Mouse (Mus musculus): ENCODE data around the gene Rap1gap. TPM values are rescaled to one million over a fixed set of nuclear protein-coding genes. Genes with fewer than 3 reads are reported as not detected.

Rap1gap gene
- polyA plus RNA-seq (2014; fragmentation: Nextera tagmentation; extraction: Ambion mirVana) = 3.3 and 5.1 TPM in 2 replicates

GRCm38 (mm10) chr4:137664433-137664979, at the start of gene Rap1gap:
Gene Rap1gap, plus strand, starts transcription at chr4:137664726.
- H3K9ac ChIP-seq (ENCODE audit: low read depth, low read length) = peak within 1 kb of the TSS; percentile 28
- H3K27me3 ChIP-seq (ENCODE audit: control insufficient read depth, insufficient read depth, low read length) = peaks cover 41% of the 10 kb centered on the region
- no peak for ATAC-seq (replicated peaks; ENCODE audit: insufficient number of reproducible peaks, low FRiP score, low TSS enrichment)
- no peaks in the 10 kb centered on the region for H3K36me3 ChIP-seq (ENCODE audit: control insufficient read depth, insufficient read depth, low read length)
- peak within 1 kb of the TSS; percentile 55 for H3K4me3 ChIP-seq (ENCODE audit: low read depth, low read length)
- H3K4me2 ChIP-seq = peak within 1 kb of the TSS; percentile 89
- WGBS (ENCODE audit: insufficient replicate concordance) = under 1% methylated on average over 34 of the region's 44 CpGs
- peaks cover 6% of the 10 kb centered on the region; the same call in 1 of the 2 replicates for H3K4me1 ChIP-seq (ENCODE audit: control insufficient read depth, insufficient read depth, low read length)
- no peaks in the 10 kb centered on the region for H3K9me3 ChIP-seq (replicated peaks; ENCODE audit: control insufficient read depth, low read length)
- no peak within 1 kb of the TSS for H3K27ac ChIP-seq (ENCODE audit: low read depth, low read length)

DNA sequence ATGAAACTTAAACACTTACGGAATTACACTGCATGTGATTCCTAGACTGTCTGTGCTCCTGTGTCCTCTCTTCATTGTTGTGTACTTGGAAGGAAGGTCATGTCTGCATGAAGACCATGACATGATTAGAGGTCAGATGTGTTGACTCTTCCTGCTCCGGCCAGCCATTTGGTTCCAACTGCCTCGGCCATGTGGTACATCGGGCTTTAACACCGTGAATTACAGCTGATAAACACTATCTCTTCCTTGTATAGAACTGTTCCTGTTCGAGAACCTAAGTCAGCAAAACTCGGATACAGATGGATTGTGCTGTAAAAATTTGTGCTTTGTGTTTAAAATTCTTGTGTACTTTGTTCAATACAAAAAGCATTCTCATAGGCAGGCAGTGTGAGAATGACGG, 41.7 kb upstream of the Rap1gap start:
- 87% methylated on average over 8 of the region's 8 CpGs for WGBS (ENCODE audit: insufficient replicate concordance)
- Histone ChIP-seq H3K4me1 (ENCODE audit: control insufficient read depth, insufficient read depth, low read length) (no peaks in the 10 kb centered on the region), H3K9ac (ENCODE audit: low read depth, low read length) (no peak overlapping the region), H3K27ac (ENCODE audit: low read depth, low read length) (no peak overlapping the region), H3K36me3 (ENCODE audit: control insufficient read depth, insufficient read depth, low read length) (peaks cover 30% of the 10 kb centered on the region), H3K4me3 (ENCODE audit: low read depth, low read length) (no peak overlapping the region), H3K27me3 (ENCODE audit: control insufficient read depth, insufficient read depth, low read length) (no peaks in the 10 kb centered on the region), H3K9me3 (replicated peaks; ENCODE audit: control insufficient read depth, low read length) (no peaks in the 10 kb centered on the region), H3K4me2 (no peak overlapping the region)
- no peak for ATAC-seq (replicated peaks; ENCODE audit: insufficient number of reproducible peaks, low FRiP score, low TSS enrichment)

GRCm38 (mm10) chr4:137627476-137628235, 36.9 kb upstream of the Rap1gap start:
- H3K9ac ChIP-seq (ENCODE audit: low read depth, low read length) = no peak overlapping the region
- 80% methylated on average over 8 of the region's 8 CpGs for WGBS (ENCODE audit: insufficient replicate concordance)
- H3K9me3 ChIP-seq (replicated peaks; ENCODE audit: control insufficient read depth, low read length) = no peaks in the 10 kb centered on the region
- no peak overlapping the region for H3K4me2 ChIP-seq
- ATAC-seq (replicated peaks; ENCODE audit: insufficient number of reproducible peaks, low FRiP score, low TSS enrichment) = no peak
- no peaks in the 10 kb centered on the region for H3K27me3 ChIP-seq (ENCODE audit: control insufficient read depth, insufficient read depth, low read length)
- H3K36me3 ChIP-seq (ENCODE audit: control insufficient read depth, insufficient read depth, low read length) = peaks cover 22% of the 10 kb centered on the region
- 0 out of 2 replicates have a peak, but pooled peaks cover 2% of the 10 kb centered on the region for H3K4me1 ChIP-seq (ENCODE audit: control insufficient read depth, insufficient read depth, low read length)
- H3K4me3 ChIP-seq (ENCODE audit: low read depth, low read length) = no peak overlapping the region
- H3K27ac ChIP-seq (ENCODE audit: low read depth, low read length) = no peak overlapping the region

GRCm38 (mm10) chr4:137628400-137628799, 36.1 kb upstream of the Rap1gap start:
- Histone ChIP-seq H3K9me3 (replicated peaks; ENCODE audit: control insufficient read depth, low read length) (no peaks in the 10 kb centered on the region), H3K27me3 (ENCODE audit: control insufficient read depth, insufficient read depth, low read length) (no peaks in the 10 kb centered on the region), H3K4me3 (ENCODE audit: low read depth, low read length) (no peak overlapping the region), H3K36me3 (ENCODE audit: control insufficient read depth, insufficient read depth, low read length) (peaks cover 23% of the 10 kb centered on the region), H3K9ac (ENCODE audit: low read depth, low read length) (no peak overlapping the region), H3K4me2 (no peak overlapping the region), H3K27ac (ENCODE audit: low read depth, low read length) (no peak overlapping the region), H3K4me1 (ENCODE audit: control insufficient read depth, insufficient read depth, low read length) (0 out of 2 replicates have a peak, but pooled peaks cover 2% of the 10 kb centered on the region)
- 93% methylated on average over 6 of the region's 6 CpGs for WGBS (ENCODE audit: insufficient replicate concordance)
- ATAC-seq (replicated peaks; ENCODE audit: insufficient number of reproducible peaks, low FRiP score, low TSS enrichment) = no peak

DNA sequence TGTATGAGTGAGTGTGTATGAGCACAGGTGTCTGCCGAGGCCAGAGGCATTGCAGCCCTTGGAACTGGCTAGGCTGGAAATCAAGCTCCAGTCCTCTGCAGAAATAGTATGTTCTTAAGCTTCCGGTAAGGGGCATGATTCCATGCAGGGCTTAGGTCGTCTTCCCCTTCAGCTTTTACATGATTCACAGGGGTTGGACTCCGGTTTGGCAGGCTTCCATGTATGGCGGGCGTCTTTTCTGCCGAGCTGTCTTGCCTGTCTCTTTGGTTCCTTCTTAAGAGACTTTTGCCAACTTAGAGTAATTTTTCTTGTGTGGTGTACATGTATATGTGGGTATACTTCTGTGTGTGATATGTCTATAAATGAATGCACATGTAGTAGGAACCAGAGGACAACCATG, 35.2 kb upstream of the Rap1gap start:
- 88% methylated on average over 7 of the region's 7 CpGs for WGBS (ENCODE audit: insufficient replicate concordance)
- H3K36me3 ChIP-seq (ENCODE audit: control insufficient read depth, insufficient read depth, low read length) = peaks cover 26% of the 10 kb centered on the region
- H3K27me3 ChIP-seq (ENCODE audit: control insufficient read depth, insufficient read depth, low read length) = no peaks in the 10 kb centered on the region
- H3K9ac ChIP-seq (ENCODE audit: low read depth, low read length) = no peak overlapping the region
- H3K27ac ChIP-seq (ENCODE audit: low read depth, low read length) = no peak overlapping the region
- ATAC-seq (replicated peaks; ENCODE audit: insufficient number of reproducible peaks, low FRiP score, low TSS enrichment) = no peak
- no peak overlapping the region for H3K4me2 ChIP-seq
- H3K4me3 ChIP-seq (ENCODE audit: low read depth, low read length) = no peak overlapping the region
- H3K9me3 ChIP-seq (replicated peaks; ENCODE audit: control insufficient read depth, low read length) = no peaks in the 10 kb centered on the region
- H3K4me1 ChIP-seq (ENCODE audit: control insufficient read depth, insufficient read depth, low read length) = 0 out of 2 replicates have a peak, but pooled peaks cover 2% of the 10 kb centered on the region

DNA sequence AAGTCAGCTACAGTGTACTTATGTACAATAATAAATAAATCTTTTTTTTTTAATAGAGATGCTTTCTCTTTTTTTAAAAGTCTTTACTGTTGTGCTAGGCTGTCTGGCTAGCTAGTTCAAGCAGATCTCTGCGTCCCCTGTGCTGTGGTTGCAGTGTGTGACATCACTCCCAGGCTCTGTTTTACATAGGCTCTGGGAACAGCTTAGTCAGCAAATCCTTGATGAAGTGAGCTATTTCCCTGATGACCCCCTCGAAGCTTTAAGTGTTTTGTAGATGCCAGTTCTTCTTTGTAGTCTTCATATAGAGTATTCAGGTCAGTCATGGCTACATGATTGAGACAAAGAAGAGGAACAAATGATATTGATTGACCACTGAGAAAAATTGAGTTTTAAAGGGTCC, 34.4 kb upstream of the Rap1gap start:
- Histone ChIP-seq H3K4me3 (ENCODE audit: low read depth, low read length) (no peak overlapping the region), H3K27ac (ENCODE audit: low read depth, low read length) (no peak overlapping the region), H3K36me3 (ENCODE audit: control insufficient read depth, insufficient read depth, low read length) (peaks cover 27% of the 10 kb centered on the region), H3K9ac (ENCODE audit: low read depth, low read length) (no peak overlapping the region), H3K27me3 (ENCODE audit: control insufficient read depth, insufficient read depth, low read length) (no peaks in the 10 kb centered on the region), H3K4me2 (no peak overlapping the region), H3K9me3 (replicated peaks; ENCODE audit: control insufficient read depth, low read length) (no peaks in the 10 kb centered on the region), H3K4me1 (ENCODE audit: control insufficient read depth, insufficient read depth, low read length) (0 out of 2 replicates have a peak, but pooled peaks cover 2% of the 10 kb centered on the region)
- ATAC-seq (replicated peaks; ENCODE audit: insufficient number of reproducible peaks, low FRiP score, low TSS enrichment) = no peak
- WGBS (ENCODE audit: insufficient replicate concordance) = 84% methylated on average over 2 of the region's 2 CpGs

- ATAC-seq (replicated peaks; ENCODE audit: insufficient number of reproducible peaks, low FRiP score, low TSS enrichment) = no peak
- no peak overlapping the region for H3K4me3 ChIP-seq (ENCODE audit: low read depth, low read length)
- 0 out of 2 replicates have a peak, but pooled peaks cover 2% of the 10 kb centered on the region for H3K4me1 ChIP-seq (ENCODE audit: control insufficient read depth, insufficient read depth, low read length)
- no peaks in the 10 kb centered on the region for H3K9me3 ChIP-seq (replicated peaks; ENCODE audit: control insufficient read depth, low read length)
- H3K9ac ChIP-seq (ENCODE audit: low read depth, low read length) = no peak overlapping the region
- H3K36me3 ChIP-seq (ENCODE audit: control insufficient read depth, insufficient read depth, low read length) = peaks cover 35% of the 10 kb centered on the region
- no peak overlapping the region for H3K27ac ChIP-seq (ENCODE audit: low read depth, low read length)
- WGBS (ENCODE audit: insufficient replicate concordance) = 62% methylated on average over 3 of the region's 3 CpGs
- H3K27me3 ChIP-seq (ENCODE audit: control insufficient read depth, insufficient read depth, low read length) = no peaks in the 10 kb centered on the region
- H3K4me2 ChIP-seq = no peak overlapping the region
These were observed 32.9 kb upstream of the Rap1gap start for GRCm38 (mm10) chr4:137631596-137631995.

DNA sequence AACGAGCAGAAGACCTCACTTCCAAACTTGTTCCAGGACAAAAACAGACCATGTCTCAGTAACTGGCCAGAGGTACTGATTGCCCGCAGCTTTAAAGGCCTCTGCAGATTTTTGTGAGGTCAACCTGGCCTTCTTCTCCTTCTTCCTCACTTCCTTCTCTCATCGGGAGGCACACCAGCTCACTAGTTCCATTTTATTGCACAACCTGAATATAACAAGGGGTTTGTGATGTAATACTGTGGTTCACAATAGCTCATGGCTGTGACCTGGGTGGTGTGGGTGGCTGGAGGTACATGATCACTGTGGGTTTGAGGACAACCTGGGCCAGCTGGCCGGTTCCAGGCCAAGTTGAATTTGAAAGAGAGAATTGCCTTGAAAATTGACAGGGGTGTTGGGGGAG, 31.1 kb upstream of the Rap1gap start:
- 0 out of 2 replicates have a peak, but pooled peaks cover 2% of the 10 kb centered on the region for H3K4me1 ChIP-seq (ENCODE audit: control insufficient read depth, insufficient read depth, low read length)
- no peak overlapping the region for H3K27ac ChIP-seq (ENCODE audit: low read depth, low read length)
- peaks cover 39% of the 10 kb centered on the region for H3K36me3 ChIP-seq (ENCODE audit: control insufficient read depth, insufficient read depth, low read length)
- 0 out of 2 replicates have a peak overlapping the region, but pooled peaks have one; percentile 16 for H3K9ac ChIP-seq (ENCODE audit: low read depth, low read length)
- H3K4me3 ChIP-seq (ENCODE audit: low read depth, low read length) = no peak overlapping the region
- WGBS (ENCODE audit: insufficient replicate concordance) = 88% methylated on average over 4 of the region's 4 CpGs
- H3K4me2 ChIP-seq = no peak overlapping the region
- no peak for ATAC-seq (replicated peaks; ENCODE audit: insufficient number of reproducible peaks, low FRiP score, low TSS enrichment)
- H3K9me3 ChIP-seq (replicated peaks; ENCODE audit: control insufficient read depth, low read length) = no peaks in the 10 kb centered on the region
- no peaks in the 10 kb centered on the region for H3K27me3 ChIP-seq (ENCODE audit: control insufficient read depth, insufficient read depth, low read length)
